Mouse (Mus musculus) hindbrain, embryonic 15.5 days (tissue): ENCODE measurements around the gene Mansc1. TPM values are rescaled to one million over a fixed set of nuclear protein-coding genes. Genes with fewer than 3 reads are reported as not detected.

Experiments
- ATAC-seq: fragments of 200-750 bp; cut with Nextera tagmentation; 2 replicates; pipeline ENCODE4 v1.8.0; 2017; ENCODE audit warnings: low read depth, moderate number of reproducible peaks, moderate TSS enrichment; ENCODE audit not compliant: low FRiP score
- H3K27ac ChIP-seq: fragments of 300-500 bp; sonication (generic); replicated peaks from 2 replicates; pipeline ENCODE4 v1.5.1; 2015; ENCODE audit warnings: mild to moderate bottlenecking, inconsistent platforms
- H3K27me3 ChIP-seq: fragments of 300-500 bp; sonication (generic); 2 replicates; pipeline ENCODE4 v1.6.1; 2015; ENCODE audit warnings: control low read depth, inconsistent platforms
- H3K36me3 ChIP-seq: fragments of 300-500 bp; sonication (generic); 2 replicates; pipeline ENCODE4 v1.6.1; 2015; ENCODE audit warnings: control low read depth, inconsistent platforms
- H3K4me1 ChIP-seq: fragments of 300-500 bp; sonication (generic); replicated peaks from 2 replicates; pipeline ENCODE4 v1.6.1; 2015; ENCODE audit warnings: control low read depth, inconsistent platforms
- H3K4me2 ChIP-seq: fragments of 300-500 bp; sonication (generic); 2 replicates; pipeline ENCODE4 v1.6.1; 2015; ENCODE audit warnings: moderate library complexity, mild to moderate bottlenecking, inconsistent platforms
- H3K4me3 ChIP-seq: fragments of 300-500 bp; sonication (generic); 2 replicates; pipeline ENCODE4 v1.5.1; 2015; ENCODE audit warnings: mild to moderate bottlenecking, inconsistent platforms
- H3K9ac ChIP-seq: fragments of 300-500 bp; sonication (generic); 2 replicates; pipeline ENCODE4 v1.6.1; 2015; ENCODE audit warnings: inconsistent platforms
- H3K9me3 ChIP-seq: fragments of 300-500 bp; sonication (generic); 2 replicates; pipeline ENCODE4 v1.6.1; 2016; ENCODE audit warnings: control low read depth, inconsistent platforms
- WGBS: fragments of 180-500 bp; shearing (Covaris S2); methylation state at CpG from one replicate; pipeline ENCODE4 v1.1.7; 2015; 5-methylcytosine and 5-hydroxymethylcytosine counted together
- polyA plus RNA-seq: library from polyadenylated mRNA; unstranded; fragments of >200 nt; fragmentation: Nextera tagmentation; extraction: Ambion mirVana; gene quantifications from 2 replicates; pipeline ENCODE4 v1.2.1, GENCODE M21; 2015

The Mansc1 gene
- polyA plus RNA-seq, 1 experiment from 2014 or later, result 1.3 TPM

GRCm38 (mm10) chr6:134659108-134659958 is 27.0 kb upstream of the Mansc1 start:
- no peaks in the 10 kb centered on the region for H3K9me3 ChIP-seq
- no peak overlapping the region for H3K4me3 ChIP-seq
- WGBS, result 20% methylated on average over 9 of the region's 9 CpGs
- no peak overlapping the region for H3K27ac ChIP-seq
- ATAC-seq, result peak; percentile 95
- H3K4me1 ChIP-seq, result no peaks in the 10 kb centered on the region
- H3K9ac ChIP-seq, result no peak overlapping the region
- no peaks in the 10 kb centered on the region for H3K27me3 ChIP-seq
- no peaks in the 10 kb centered on the region for H3K36me3 ChIP-seq
- H3K4me2 ChIP-seq, result no peak overlapping the region

- Histone ChIP-seq H3K27ac (no peak overlapping the region), H3K9ac (no peak overlapping the region)
- ATAC-seq, result no peak
Measured at GRCm38 (mm10) chr6:134656527-134656926, 24.2 kb upstream of the Mansc1 start.

GRCm38 (mm10) chr6:134648356-134648755 is 16.1 kb upstream of the Mansc1 start:
- Histone ChIP-seq H3K4me3 (no peak overlapping the region), H3K9me3 (no peaks in the 10 kb centered on the region), H3K4me1 (no peaks in the 10 kb centered on the region), H3K27ac (no peak overlapping the region), H3K4me2 (no peak overlapping the region), H3K27me3 (no peaks in the 10 kb centered on the region), H3K9ac (no peak overlapping the region), H3K36me3 (0 out of 2 replicates have a peak, but pooled peaks cover 2% of the 10 kb centered on the region)
- WGBS, result 51% methylated on average over 5 of the region's 5 CpGs
- ATAC-seq, result no peak

More at GRCm38 (mm10) chr6:134656527-134656926, 24.2 kb upstream of the Mansc1 start:
- Histone ChIP-seq H3K4me2 (no peak overlapping the region), H3K4me3 (no peak overlapping the region), H3K27me3 (no peaks in the 10 kb centered on the region), H3K36me3 (no peaks in the 10 kb centered on the region), H3K4me1 (no peaks in the 10 kb centered on the region), H3K9me3 (no peaks in the 10 kb centered on the region)
- WGBS, result 87% methylated on average over 4 of the region's 4 CpGs

GRCm38 (mm10) chr6:134647621-134648020 is 15.3 kb upstream of the Mansc1 start:
- 16% methylated on average over 5 of the region's 5 CpGs for WGBS

GRCm38 (mm10) chr6:134646835-134647234 is 14.5 kb upstream of the Mansc1 start:
- Histone ChIP-seq H3K9me3 (no peaks in the 10 kb centered on the region), H3K27ac (no peak overlapping the region), H3K4me3 (no peak overlapping the region), H3K27me3 (no peaks in the 10 kb centered on the region), H3K4me1 (peaks cover 6% of the 10 kb centered on the region), H3K9ac (no peak overlapping the region), H3K36me3 (0 out of 2 replicates have a peak, but pooled peaks cover 2% of the 10 kb centered on the region), H3K4me2 (no peak overlapping the region)
- WGBS, result 88% methylated on average over 6 of the region's 6 CpGs
- no peak for ATAC-seq

More at GRCm38 (mm10) chr6:134647621-134648020, 15.3 kb upstream of the Mansc1 start:
- Histone ChIP-seq H3K36me3 (0 out of 2 replicates have a peak, but pooled peaks cover 2% of the 10 kb centered on the region), H3K27ac (no peak overlapping the region), H3K4me2 (no peak overlapping the region), H3K4me3 (no peak overlapping the region), H3K9ac (no peak overlapping the region), H3K4me1 (no peaks in the 10 kb centered on the region), H3K27me3 (no peaks in the 10 kb centered on the region), H3K9me3 (no peaks in the 10 kb centered on the region)
- no peak for ATAC-seq

GRCm38 (mm10) chr6:134643296-134643695 is 11.0 kb upstream of the Mansc1 start:
- Histone ChIP-seq H3K4me3 (no peak overlapping the region), H3K9ac (no peak overlapping the region), H3K27ac (no peak overlapping the region), H3K9me3 (no peaks in the 10 kb centered on the region), H3K4me2 (no peak overlapping the region), H3K4me1 (peaks cover 12% of the 10 kb centered on the region), H3K36me3 (0 out of 2 replicates have a peak, but pooled peaks cover 2% of the 10 kb centered on the region), H3K27me3 (no peaks in the 10 kb centered on the region)
- 93% methylated on average over 5 of the region's 5 CpGs for WGBS
- no peak for ATAC-seq

- WGBS, result 76% methylated on average over 9 of the region's 9 CpGs
- 0 out of 2 replicates have a peak, but pooled peaks cover 2% of the 10 kb centered on the region for H3K36me3 ChIP-seq
- no peaks in the 10 kb centered on the region for H3K9me3 ChIP-seq
- H3K27me3 ChIP-seq, result no peaks in the 10 kb centered on the region
- H3K4me1 ChIP-seq, result peaks cover 12% of the 10 kb centered on the region
- H3K4me3 ChIP-seq, result peak overlapping the region; percentile 97
- peak overlapping the region; percentile 90 for H3K27ac ChIP-seq
- ATAC-seq, result no peak
- peak overlapping the region; percentile 73 for H3K4me2 ChIP-seq
- peak overlapping the region; percentile 99 for H3K9ac ChIP-seq
Measured at GRCm38 (mm10) chr6:134641738-134642446, 9.6 kb upstream of the Mansc1 start.

- 2% methylated on average over 47 of the region's 65 CpGs for WGBS
- peak overlapping the region; percentile 99 for H3K9ac ChIP-seq
- ATAC-seq, result peak; percentile 99
- 0 out of 2 replicates have a peak, but pooled peaks cover 2% of the 10 kb centered on the region for H3K36me3 ChIP-seq
- peak overlapping the region; percentile 73 for H3K4me2 ChIP-seq
- H3K27ac ChIP-seq, result peak overlapping the region; percentile 90
- peak overlapping the region; percentile 97 for H3K4me3 ChIP-seq
- H3K27me3 ChIP-seq, result no peaks in the 10 kb centered on the region
- H3K9me3 ChIP-seq, result no peaks in the 10 kb centered on the region
- peaks cover 12% of the 10 kb centered on the region for H3K4me1 ChIP-seq
Measured at GRCm38 (mm10) chr6:134640485-134641475, 8.5 kb upstream of the Mansc1 start.

GRCm38 (mm10) chr6:134639900-134640299 is 7.6 kb upstream of the Mansc1 start:
- WGBS, result 96% methylated on average over 1 of the region's 1 CpGs
- Histone ChIP-seq H3K4me2 (no peak overlapping the region), H3K9me3 (no peaks in the 10 kb centered on the region), H3K4me1 (peaks cover 12% of the 10 kb centered on the region), H3K27ac (no peak overlapping the region), H3K4me3 (no peak overlapping the region), H3K27me3 (no peaks in the 10 kb centered on the region), H3K36me3 (no peaks in the 10 kb centered on the region), H3K9ac (no peak overlapping the region)
- ATAC-seq, result no peak

GRCm38 (mm10) chr6:134639210-134639609 is 6.9 kb upstream of the Mansc1 start, which contains the start of gene Borcs5:
Borcs5 (plus strand) TSS chr6:134639510.
- no peak within 1 kb of the TSS for H3K9ac ChIP-seq
- H3K27me3 ChIP-seq, result no peaks in the 10 kb centered on the region
- H3K4me1 ChIP-seq, result peaks cover 12% of the 10 kb centered on the region
- no peaks in the 10 kb centered on the region for H3K36me3 ChIP-seq
- H3K9me3 ChIP-seq, result no peaks in the 10 kb centered on the region
- 94% methylated on average over 3 of the region's 3 CpGs for WGBS
- H3K4me3 ChIP-seq, result no peak within 1 kb of the TSS
- H3K27ac ChIP-seq, result no peak within 1 kb of the TSS
- no peak for ATAC-seq
- peak within 1 kb of the TSS; percentile 73; the same call in 1 of the 2 replicates for H3K4me2 ChIP-seq

GRCm38 (mm10) chr6:134636476-134636875 is 4.2 kb upstream of the Mansc1 start:
- H3K9ac ChIP-seq, result no peak overlapping the region
- H3K4me2 ChIP-seq, result no peak overlapping the region
- H3K27ac ChIP-seq, result no peak overlapping the region
- 50% methylated on average over 4 of the region's 4 CpGs for WGBS
- ATAC-seq, result no peak
- H3K4me1 ChIP-seq, result peaks cover 11% of the 10 kb centered on the region
- H3K4me3 ChIP-seq, result no peak overlapping the region
- no peaks in the 10 kb centered on the region for H3K9me3 ChIP-seq
- 0 out of 2 replicates have a peak, but pooled peaks cover 2% of the 10 kb centered on the region for H3K27me3 ChIP-seq
- no peaks in the 10 kb centered on the region for H3K36me3 ChIP-seq
